ENCODE assay signal across 8 mouse cellular contexts in the genomic region with DNA sequence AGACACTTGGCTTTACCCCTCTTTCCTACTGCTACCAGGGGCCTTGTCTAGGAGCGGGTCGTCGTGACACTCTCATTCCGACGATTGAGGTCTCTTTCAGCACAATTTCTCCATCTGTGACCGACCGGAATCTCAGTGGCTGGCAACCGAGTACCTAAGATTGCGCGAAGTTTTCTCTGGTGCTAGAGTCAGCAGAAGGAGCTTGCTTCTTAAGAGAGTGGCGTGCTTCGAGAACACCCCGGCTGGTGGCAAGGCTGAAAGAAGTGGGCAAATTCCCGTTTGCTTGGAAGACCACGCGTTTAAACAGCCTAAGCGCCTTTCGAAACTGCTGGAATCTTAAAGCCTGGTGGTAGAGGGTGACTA. TPM values are rescaled to one million over a fixed set of nuclear protein-coding genes. Genes with fewer than 3 reads are reported as not detected.
DNase-seq lines count a peak whose midpoint lies in the region; ATAC-seq and TF ChIP-seq lines count a peak whose summit lies in the region.

No protein-coding gene starts in this region.

- H3K9ac ChIP-seq in kidney, postnatal 0 days (ENCODE audit: low read depth, low read length) = peak overlapping the region; percentile 95
- peak overlapping the region; percentile 90 for H3K9ac ChIP-seq in hindbrain, embryonic 16.5 days (ENCODE audit: low read depth, low read length)
- peak overlapping the region; percentile 62 for H3K9ac ChIP-seq in midbrain, embryonic 16.5 days (ENCODE audit: low read depth, low read length)

- H3K4me3 ChIP-seq in kidney, postnatal 0 days (replicated peaks; ENCODE audit: low read depth, low read length) = peak overlapping the region; percentile 87
- H3K4me3 ChIP-seq in brown adipose tissue, adult 24 weeks (ENCODE audit: insufficient read depth, low read depth, low read length) = peak overlapping the region; percentile 96
- peak overlapping the region; percentile 69 for H3K4me3 ChIP-seq in hindbrain, embryonic 16.5 days (ENCODE audit: low read length)
- H3K4me3 ChIP-seq in midbrain, embryonic 16.5 days (ENCODE audit: low read depth, low read length) = peak overlapping the region; percentile 99

- H3K27ac ChIP-seq in kidney, postnatal 0 days = peak overlapping the region; percentile 90
- peak overlapping the region; percentile 81 for H3K27ac ChIP-seq in brown adipose tissue, adult 24 weeks (replicated peaks; ENCODE audit: low read depth, low read length)
- H3K27ac ChIP-seq in hindbrain, embryonic 16.5 days (ENCODE audit: low read depth, low read length) = peak overlapping the region; percentile 53
- H3K27ac ChIP-seq in midbrain, embryonic 16.5 days (ENCODE audit: low read length) = no peak overlapping the region

- 5% methylated on average over 18 of the region's 18 CpGs for WGBS in kidney, postnatal 0 days
- WGBS in hindbrain, embryonic 16.5 days = 6% methylated on average over 18 of the region's 18 CpGs
- WGBS in midbrain, embryonic 16.5 days = 10% methylated on average over 18 of the region's 18 CpGs

- no peak for TF ChIP-seq CTCF in kidney, postnatal 0 days (IDR thresholded peaks at IDR 0.05; ENCODE audit: low read depth)

- no peaks in the 10 kb centered on the region for H3K27me3 ChIP-seq in kidney, postnatal 0 days (ENCODE audit: insufficient read depth, low read length)
- no peaks in the 10 kb centered on the region for H3K27me3 ChIP-seq in hindbrain, embryonic 16.5 days (replicated peaks; ENCODE audit: control insufficient read depth, insufficient read depth, low read length)
- H3K27me3 ChIP-seq in midbrain, embryonic 16.5 days (ENCODE audit: control insufficient read depth, insufficient read depth, low read depth, low read length) = no peaks in the 10 kb centered on the region

- DNase-seq in kidney, postnatal 0 days (ENCODE audit: low spot score) = no peak
- DNase-seq in kidney, postnatal 10 days = no peak
- DNase-seq in adrenal gland, adult (ENCODE audit: inconsistent age in 2 of 2, low spot score in 1 of 2) = no peak
- no peak for DNase-seq in thymus, postnatal 10 days (ENCODE audit: low spot score in 2 of 2)
- DNase-seq in thymus, postnatal 4 days = no peak

- peaks cover 17% of the 10 kb centered on the region for H3K4me1 ChIP-seq in kidney, postnatal 0 days (replicated peaks; ENCODE audit: insufficient read depth, low read length)
- H3K4me1 ChIP-seq in brown adipose tissue, adult 24 weeks (ENCODE audit: control insufficient read depth, insufficient read depth, insufficient read length, low read length) = peaks cover 13% of the 10 kb centered on the region
- H3K4me1 ChIP-seq in hindbrain, embryonic 16.5 days (ENCODE audit: control insufficient read depth, insufficient read depth, low read depth, low read length) = peaks cover 41% of the 10 kb centered on the region
- H3K4me1 ChIP-seq in midbrain, embryonic 16.5 days (ENCODE audit: control insufficient read depth, insufficient read depth, low read length) = peaks cover 49% of the 10 kb centered on the region

- peaks cover 11% of the 10 kb centered on the region for H3K36me3 ChIP-seq in kidney, postnatal 0 days (ENCODE audit: insufficient read depth, low read length)
- H3K36me3 ChIP-seq in hindbrain, embryonic 16.5 days (ENCODE audit: control insufficient read depth, insufficient read depth, low read length) = peaks cover 2% of the 10 kb centered on the region; the same call in 1 of the 2 replicates
- peaks cover 8% of the 10 kb centered on the region for H3K36me3 ChIP-seq in midbrain, embryonic 16.5 days (ENCODE audit: control insufficient read depth, insufficient read depth, low read length)

- ATAC-seq in kidney, postnatal 0 days (replicated peaks; ENCODE audit: low FRiP score, low read depth) = peak; percentile 0; the same call in 1 of the 2 replicates
- ATAC-seq in hindbrain, embryonic 16.5 days = no peak
- ATAC-seq in midbrain, embryonic 16.5 days = no peak; the same call in 1 of the 2 replicates

- no peaks in the 10 kb centered on the region for H3K9me3 ChIP-seq in kidney, postnatal 0 days (replicated peaks; ENCODE audit: low read length)
- H3K9me3 ChIP-seq in hindbrain, embryonic 16.5 days (ENCODE audit: control insufficient read depth, low read length) = no peaks in the 10 kb centered on the region
- H3K9me3 ChIP-seq in midbrain, embryonic 16.5 days (replicated peaks; ENCODE audit: control insufficient read depth, low read length, poor library complexity, severe bottlenecking) = no peaks in the 10 kb centered on the region

- H3K4me2 ChIP-seq in kidney, postnatal 0 days (ENCODE audit: low read length) = peak overlapping the region; percentile 81
- H3K4me2 ChIP-seq in hindbrain, embryonic 16.5 days (ENCODE audit: low read length) = peak overlapping the region; percentile 89
- peak overlapping the region; percentile 84 for H3K4me2 ChIP-seq in midbrain, embryonic 16.5 days (ENCODE audit: low read length)

RNA-seq across cellular contexts. Expression of a gene that starts 0.3 kb away (rescaled TPM):
- polyA plus RNA-seq in kidney, postnatal 0 days (2015; fragmentation: Nextera tagmentation; extraction: Ambion mirVana) = 210 and 215 TPM in 2 replicates
- polyA plus RNA-seq in brown adipose tissue, adult 24 weeks (2012; ENCODE audit: insufficient read depth, insufficient read length, missing spikeins) = 21.9 and 23.5 TPM in 2 replicates
- 251 and 253 TPM in 2 replicates for polyA plus RNA-seq in hindbrain, embryonic 16.5 days (2015; fragmentation: Nextera tagmentation; extraction: Ambion mirVana)
- polyA plus RNA-seq in midbrain, embryonic 16.5 days (2015; fragmentation: Nextera tagmentation; extraction: Ambion mirVana) = 252 and 253 TPM in 2 replicates

RNA-seq across cellular contexts. Expression of a gene that starts 0.8 kb away (rescaled TPM):
- 21.1 and 21.2 TPM in 2 replicates for polyA plus RNA-seq in kidney, postnatal 0 days (2015; fragmentation: Nextera tagmentation; extraction: Ambion mirVana)
- polyA plus RNA-seq in brown adipose tissue, adult 24 weeks (2012; ENCODE audit: insufficient read depth, insufficient read length, missing spikeins) = 16.8 and 20.8 TPM in 2 replicates
- 23.8 and 26.7 TPM in 2 replicates for polyA plus RNA-seq in hindbrain, embryonic 16.5 days (2015; fragmentation: Nextera tagmentation; extraction: Ambion mirVana)
- 25.2 and 26.2 TPM in 2 replicates for polyA plus RNA-seq in midbrain, embryonic 16.5 days (2015; fragmentation: Nextera tagmentation; extraction: Ambion mirVana)

RNA-seq across cellular contexts. Expression of a gene that starts 47.9 kb away (rescaled TPM):
- 3.5 and 4.0 TPM in 2 replicates for polyA plus RNA-seq in kidney, postnatal 0 days (2015; fragmentation: Nextera tagmentation; extraction: Ambion mirVana)
- polyA plus RNA-seq in brown adipose tissue, adult 24 weeks (2012; ENCODE audit: insufficient read depth, insufficient read length, missing spikeins) = not detected in 2 replicates
- polyA plus RNA-seq in hindbrain, embryonic 16.5 days (2015; fragmentation: Nextera tagmentation; extraction: Ambion mirVana) = 6.8 and 7.0 TPM in 2 replicates
- polyA plus RNA-seq in midbrain, embryonic 16.5 days (2015; fragmentation: Nextera tagmentation; extraction: Ambion mirVana) = 3.0 and 3.9 TPM in 2 replicates
